ENCODE assay signal across 15 mouse cellular contexts in genomic region chr5:111367937-111368517, GRCm38 (mm10). TPM values are rescaled to one million over a fixed set of nuclear protein-coding genes. Genes with fewer than 3 reads are reported as not detected.
DNase-seq lines count a peak whose midpoint lies in the region; ATAC-seq and TF ChIP-seq lines count a peak whose summit lies in the region.
"Had no signal": no experiment of that assay in that cellular context is flagged by ENCODE, and none has a peak within 500 bp of the region (broad histone marks: within the 10 kb centered on the region; RNA-seq: fewer than 3 reads in every experiment).

No protein-coding gene starts in this region.

- ATAC-seq in embryonic facial prominence, embryonic 15.5 days (ENCODE audit: insufficient number of reproducible peaks, low FRiP score, low TSS enrichment, low read depth): no peak
- 0 out of 2 replicates have a peak, but pooled peaks have one; percentile 6 for ATAC-seq in forebrain, embryonic 16.5 days
- no peak for ATAC-seq in hindbrain, postnatal 0 days
- ATAC-seq in neural tube, embryonic 12.5 days (ENCODE audit: low FRiP score, low read depth): no peak
- no peak for ATAC-seq in kidney, embryonic 15.5 days (replicated peaks; ENCODE audit: low FRiP score)

- WGBS in embryonic facial prominence, embryonic 15.5 days: 65% methylated on average over 11 of the region's 11 CpGs
- WGBS in forebrain, embryonic 16.5 days: 26% methylated on average over 11 of the region's 11 CpGs
- 46% methylated on average over 11 of the region's 11 CpGs for WGBS in hindbrain, postnatal 0 days
- 66% methylated on average over 11 of the region's 11 CpGs for WGBS in neural tube, embryonic 12.5 days
- 92% methylated on average over 11 of the region's 11 CpGs for WGBS in kidney, embryonic 15.5 days

- DNase-seq in hindbrain, postnatal 0 days (ENCODE audit: low spot score): no peak
- DNase-seq in natural killer cell, adult 2 months (ENCODE audit: low spot score in 2 of 2): no peak
- DNase-seq in urinary bladder, adult 2 months (ENCODE audit: low spot score): no peak
- DNase-seq in spleen, postnatal 4 days (ENCODE audit: low spot score in 2 of 2): no peak
- DNase-seq: cerebellum, adult 8-10 months; lung, postnatal 10 days; thymus, adult 18-20 months had no signal

- TF ChIP-seq CTCF in hindbrain, postnatal 0 days (IDR thresholded peaks at IDR 0.05; ENCODE audit: low read depth): no peak

- H3K36me3 ChIP-seq in embryonic facial prominence, embryonic 15.5 days: peaks cover 39% of the 10 kb centered on the region
- H3K36me3 ChIP-seq in forebrain, embryonic 16.5 days (ENCODE audit: control insufficient read depth, insufficient read depth): peaks cover 8% of the 10 kb centered on the region
- peaks cover 28% of the 10 kb centered on the region for H3K36me3 ChIP-seq in hindbrain, postnatal 0 days (ENCODE audit: insufficient read depth, low read length)
- H3K36me3 ChIP-seq in neural tube, embryonic 12.5 days: peaks cover 29% of the 10 kb centered on the region
- H3K36me3 ChIP-seq in kidney, embryonic 15.5 days: peaks cover 74% of the 10 kb centered on the region

- peaks cover 23% of the 10 kb centered on the region for H3K4me1 ChIP-seq in embryonic facial prominence, embryonic 15.5 days
- H3K4me1 ChIP-seq in forebrain, embryonic 16.5 days (replicated peaks; ENCODE audit: control insufficient read depth, insufficient read depth, low read length): peaks cover 22% of the 10 kb centered on the region
- H3K4me1 ChIP-seq in hindbrain, postnatal 0 days (ENCODE audit: insufficient read depth, low read length): 0 out of 2 replicates have a peak, but pooled peaks cover 5% of the 10 kb centered on the region
- peaks cover 24% of the 10 kb centered on the region for H3K4me1 ChIP-seq in neural tube, embryonic 12.5 days
- H3K4me1 ChIP-seq in kidney, embryonic 15.5 days: no peaks in the 10 kb centered on the region

- no peaks in the 10 kb centered on the region for H3K9me3 ChIP-seq in embryonic facial prominence, embryonic 15.5 days (replicated peaks)
- no peaks in the 10 kb centered on the region for H3K9me3 ChIP-seq in forebrain, embryonic 16.5 days (ENCODE audit: control insufficient read depth, low read length)
- H3K9me3 ChIP-seq in hindbrain, postnatal 0 days (ENCODE audit: low read length): no peaks in the 10 kb centered on the region
- H3K9me3 ChIP-seq in neural tube, embryonic 12.5 days: no peaks in the 10 kb centered on the region
- H3K9me3 ChIP-seq in kidney, embryonic 15.5 days (replicated peaks): no peaks in the 10 kb centered on the region
- H3K9me3 ChIP-seq: limb, embryonic 13.5 days; liver, embryonic 15.5 days had no signal

- H3K4me3 ChIP-seq in embryonic facial prominence, embryonic 15.5 days (replicated peaks): no peak overlapping the region
- no peak overlapping the region for H3K4me3 ChIP-seq in forebrain, embryonic 16.5 days (replicated peaks; ENCODE audit: low read length)
- H3K4me3 ChIP-seq in hindbrain, postnatal 0 days (ENCODE audit: low read length): no peak overlapping the region
- H3K4me3 ChIP-seq in neural tube, embryonic 12.5 days: no peak overlapping the region
- no peak overlapping the region for H3K4me3 ChIP-seq in kidney, embryonic 15.5 days (replicated peaks)
- H3K4me3 ChIP-seq: limb, embryonic 13.5 days; liver, embryonic 15.5 days had no signal

- no peak overlapping the region for H3K4me2 ChIP-seq in embryonic facial prominence, embryonic 15.5 days (replicated peaks)
- H3K4me2 ChIP-seq in forebrain, embryonic 16.5 days (ENCODE audit: low read length): 0 out of 2 replicates have a peak overlapping the region, but pooled peaks have one; percentile 6
- no peak overlapping the region for H3K4me2 ChIP-seq in hindbrain, postnatal 0 days (ENCODE audit: low read depth, low read length)
- no peak overlapping the region for H3K4me2 ChIP-seq in neural tube, embryonic 12.5 days (replicated peaks)
- no peak overlapping the region for H3K4me2 ChIP-seq in kidney, embryonic 15.5 days
- H3K4me2 ChIP-seq: limb, embryonic 13.5 days; liver, embryonic 15.5 days had no signal

- H3K9ac ChIP-seq in embryonic facial prominence, embryonic 15.5 days: no peak overlapping the region
- H3K9ac ChIP-seq in forebrain, embryonic 16.5 days (replicated peaks; ENCODE audit: low read depth, low read length): no peak overlapping the region
- no peak overlapping the region for H3K9ac ChIP-seq in hindbrain, postnatal 0 days (replicated peaks; ENCODE audit: low read length)
- H3K9ac ChIP-seq in neural tube, embryonic 12.5 days: no peak overlapping the region
- no peak overlapping the region for H3K9ac ChIP-seq in kidney, embryonic 15.5 days
- H3K9ac ChIP-seq: limb, embryonic 13.5 days; liver, embryonic 15.5 days had no signal

- H3K27me3 ChIP-seq in embryonic facial prominence, embryonic 15.5 days: no peaks in the 10 kb centered on the region
- no peaks in the 10 kb centered on the region for H3K27me3 ChIP-seq in forebrain, embryonic 16.5 days (replicated peaks; ENCODE audit: control insufficient read depth, insufficient read depth, low read length)
- H3K27me3 ChIP-seq in hindbrain, postnatal 0 days (ENCODE audit: insufficient read depth, low read length): no peaks in the 10 kb centered on the region
- no peaks in the 10 kb centered on the region for H3K27me3 ChIP-seq in neural tube, embryonic 12.5 days (replicated peaks)
- H3K27me3 ChIP-seq in kidney, embryonic 15.5 days: no peaks in the 10 kb centered on the region
- H3K27me3 ChIP-seq: limb, embryonic 13.5 days; liver, embryonic 15.5 days had no signal

- peak overlapping the region; percentile 30 for H3K27ac ChIP-seq in embryonic facial prominence, embryonic 15.5 days (replicated peaks)
- H3K27ac ChIP-seq in forebrain, embryonic 16.5 days (ENCODE audit: low read length): peak overlapping the region; percentile 85
- H3K27ac ChIP-seq in hindbrain, postnatal 0 days: peak overlapping the region; percentile 23; the same call in 1 of the 2 replicates
- 0 out of 2 replicates have a peak overlapping the region, but pooled peaks have one; percentile 57 for H3K27ac ChIP-seq in neural tube, embryonic 12.5 days
- no peak overlapping the region for H3K27ac ChIP-seq in kidney, embryonic 15.5 days
- H3K27ac ChIP-seq: kidney, postnatal 0 days; liver, embryonic 15.5 days had no signal

RNA-seq across cellular contexts. Expression of gene Pitpnb, which starts 37.5 kb away (rescaled TPM):
- polyA plus RNA-seq in embryonic facial prominence, embryonic 15.5 days (2015; fragmentation: Nextera tagmentation; extraction: Ambion mirVana): 101 and 104 TPM in 2 replicates
- 107 and 112 TPM in 2 replicates for polyA plus RNA-seq in forebrain, embryonic 16.5 days (2015; fragmentation: Nextera tagmentation; extraction: Ambion mirVana)
- total RNA-seq in hindbrain, postnatal 0 days (2014; rRNA removed): 9.0 and 10.2 TPM in 2 replicates
- polyA plus RNA-seq in hindbrain, postnatal 0 days (2015; fragmentation: Nextera tagmentation; extraction: Ambion mirVana): 78.8 and 79.9 TPM in 2 replicates
- 105 and 106 TPM in 2 replicates for polyA plus RNA-seq in neural tube, embryonic 12.5 days (2016; fragmentation: Nextera tagmentation; extraction: Ambion mirVana)
- polyA plus RNA-seq in kidney, embryonic 15.5 days (2015; fragmentation: Nextera tagmentation; extraction: Ambion mirVana): 101 and 104 TPM in 2 replicates
- polyA plus RNA-seq in urinary bladder, adult 2 months (2012; rRNA removed): 65.4 and 80.2 TPM in 2 replicates

RNA-seq across cellular contexts. Expression of gene Mn1, which starts 49.1 kb away (rescaled TPM):
- polyA plus RNA-seq in embryonic facial prominence, embryonic 15.5 days (2015; fragmentation: Nextera tagmentation; extraction: Ambion mirVana): 34.1 and 39.3 TPM in 2 replicates
- 99.6 and 106 TPM in 2 replicates for polyA plus RNA-seq in forebrain, embryonic 16.5 days (2015; fragmentation: Nextera tagmentation; extraction: Ambion mirVana)
- 71.5 and 87.2 TPM in 2 replicates for total RNA-seq in hindbrain, postnatal 0 days (2014; rRNA removed)
- polyA plus RNA-seq in hindbrain, postnatal 0 days (2015; fragmentation: Nextera tagmentation; extraction: Ambion mirVana): 27.0 and 32.9 TPM in 2 replicates
- 25.8 and 29.9 TPM in 2 replicates for polyA plus RNA-seq in neural tube, embryonic 12.5 days (2016; fragmentation: Nextera tagmentation; extraction: Ambion mirVana)
- 6.2 and 7.8 TPM in 2 replicates for polyA plus RNA-seq in kidney, embryonic 15.5 days (2015; fragmentation: Nextera tagmentation; extraction: Ambion mirVana)
- 4.9 and 8.3 TPM in 2 replicates for polyA plus RNA-seq in urinary bladder, adult 2 months (2012; rRNA removed)
- polyA plus RNA-seq: C2C12 had no signal
